In the genomic region with DNA sequence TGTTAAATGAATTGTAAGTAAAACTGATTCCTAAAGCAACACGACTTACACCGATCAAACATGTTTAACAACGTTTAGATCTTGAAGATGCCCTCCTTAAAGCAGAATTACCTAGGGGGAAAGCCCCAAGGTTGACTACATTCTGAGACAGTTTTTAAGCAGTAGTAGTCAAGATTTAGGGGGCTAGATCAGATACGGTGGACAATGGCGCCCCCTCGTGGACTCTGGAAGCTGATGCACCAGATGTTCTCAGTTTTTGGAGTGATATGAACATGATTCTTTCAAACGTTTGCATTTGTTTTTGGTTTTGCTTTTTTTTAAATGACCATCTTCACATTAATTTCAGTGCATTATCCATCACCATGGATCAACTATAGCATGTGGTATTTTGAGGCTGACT, we compare ENCODE assay signal across 10 mouse cellular contexts. TPM values are rescaled to one million over a fixed set of nuclear protein-coding genes. Genes with fewer than 3 reads are reported as not detected.
DNase-seq lines count a peak whose midpoint lies in the region; ATAC-seq and TF ChIP-seq lines count a peak whose summit lies in the region.
"Had no signal": no experiment of that assay in that cellular context is flagged by ENCODE, and none has a peak within 500 bp of the region (broad histone marks: within the 10 kb centered on the region; RNA-seq: fewer than 3 reads in every experiment).

No protein-coding gene starts in this region.

- H3K4me1 ChIP-seq in hindbrain, embryonic 11.5 days (replicated peaks; ENCODE audit: control insufficient read depth, insufficient read depth, low read length): no peaks in the 10 kb centered on the region
- H3K4me1 ChIP-seq in hindbrain, embryonic 13.5 days (replicated peaks): no peaks in the 10 kb centered on the region
- no peaks in the 10 kb centered on the region for H3K4me1 ChIP-seq in embryonic facial prominence, embryonic 10.5 days
- H3K4me1 ChIP-seq in stomach, postnatal 0 days (replicated peaks; ENCODE audit: control insufficient read depth, insufficient read depth): no peaks in the 10 kb centered on the region

- H3K9ac ChIP-seq in hindbrain, embryonic 11.5 days (ENCODE audit: low read depth, low read length): no peak overlapping the region
- H3K9ac ChIP-seq in hindbrain, embryonic 13.5 days: no peak overlapping the region
- H3K9ac ChIP-seq in stomach, postnatal 0 days (ENCODE audit: low read length): no peak overlapping the region
- H3K9ac ChIP-seq: embryonic facial prominence, embryonic 12.5 days had no signal

- 15% methylated on average over 7 of the region's 7 CpGs for WGBS in hindbrain, embryonic 11.5 days
- WGBS in hindbrain, embryonic 13.5 days: 12% methylated on average over 7 of the region's 7 CpGs
- 13% methylated on average over 7 of the region's 7 CpGs for WGBS in embryonic facial prominence, embryonic 10.5 days
- WGBS in stomach, postnatal 0 days: 7% methylated on average over 7 of the region's 7 CpGs

- H3K36me3 ChIP-seq in hindbrain, embryonic 11.5 days (ENCODE audit: control insufficient read depth, insufficient read depth, low read length): no peaks in the 10 kb centered on the region
- H3K36me3 ChIP-seq in hindbrain, embryonic 13.5 days: no peaks in the 10 kb centered on the region
- H3K36me3 ChIP-seq in embryonic facial prominence, embryonic 10.5 days (replicated peaks): no peaks in the 10 kb centered on the region
- no peaks in the 10 kb centered on the region for H3K36me3 ChIP-seq in stomach, postnatal 0 days (ENCODE audit: control insufficient read depth, insufficient read depth, low read length)
- H3K36me3 ChIP-seq: embryonic facial prominence, embryonic 12.5 days had no signal

- no peak for TF ChIP-seq EP300 in stomach, postnatal 0 days (optimal IDR thresholded peaks at IDR 0.05)

- peak; percentile 85 for DNase-seq in hindbrain, embryonic 11.5 days (ENCODE audit: low spot score)
- peak; percentile 21 to 52 for DNase-seq in adrenal gland, postnatal 4 days (ENCODE audit: low spot score in 2 of 2)
- peak; percentile 72 for DNase-seq in embryonic facial prominence, embryonic 10.5 days (ENCODE audit: low spot score)
- peak; percentile 68 to 70 for DNase-seq in left cerebral cortex, postnatal 25 days (ENCODE audit: low spot score in 2 of 2)
- peak; percentile 73 to 76 for DNase-seq in natural killer cell, adult 2 months (ENCODE audit: low spot score in 2 of 2)
- peak; percentile 74 for DNase-seq in stomach, postnatal 0 days (ENCODE audit: low spot score)

- ATAC-seq in hindbrain, embryonic 11.5 days (ENCODE audit: low FRiP score): no peak
- ATAC-seq in hindbrain, embryonic 13.5 days (ENCODE audit: low FRiP score): no peak
- peak; percentile 60 to 71; a peak in 3 of 4 replicates for ATAC-seq in hematopoietic stem cell, adult 5-6 weeks (replicated peaks in 1 of 2; ENCODE audit: insufficient read depth in 1 of 2, low FRiP score in 2 of 2, low TSS enrichment in 1 of 2, low read depth in 1 of 2, poor library complexity in 2 of 2, severe bottlenecking in 2 of 2)
- ATAC-seq in stomach, postnatal 0 days (ENCODE audit: low FRiP score, low TSS enrichment): no peak

- intact Hi-C loops in left cerebral cortex, postnatal 25 days (cut with DNase I): loop anchor here (1.0 to 10.0 kb wide), 4 partner anchors 54 to 432 kb away; a partner anchor contains a TSS

- no peak overlapping the region for H3K4me3 ChIP-seq in hindbrain, embryonic 11.5 days (ENCODE audit: low read depth, low read length)
- no peak overlapping the region for H3K4me3 ChIP-seq in hindbrain, embryonic 13.5 days
- no peak overlapping the region for H3K4me3 ChIP-seq in embryonic facial prominence, embryonic 10.5 days
- H3K4me3 ChIP-seq in stomach, postnatal 0 days (ENCODE audit: low read depth, low read length): no peak overlapping the region
- H3K4me3 ChIP-seq: embryonic facial prominence, embryonic 12.5 days; myocyte had no signal

- no peaks in the 10 kb centered on the region for H3K27me3 ChIP-seq in hindbrain, embryonic 11.5 days (ENCODE audit: control insufficient read depth, insufficient read depth, low read length)
- peaks cover 3% of the 10 kb centered on the region; the same call in 1 of the 2 replicates for H3K27me3 ChIP-seq in hindbrain, embryonic 13.5 days
- no peaks in the 10 kb centered on the region for H3K27me3 ChIP-seq in embryonic facial prominence, embryonic 10.5 days (replicated peaks; ENCODE audit: low read depth, poor library complexity, severe bottlenecking)
- H3K27me3 ChIP-seq in stomach, postnatal 0 days (ENCODE audit: control insufficient read depth, insufficient read depth, low read length): no peaks in the 10 kb centered on the region
- H3K27me3 ChIP-seq: embryonic facial prominence, embryonic 12.5 days had no signal

- TF ChIP-seq CTCF in stomach, postnatal 0 days (IDR thresholded peaks at IDR 0.05; ENCODE audit: low read depth): peak; percentile 91

- H3K9me3 ChIP-seq in hindbrain, embryonic 11.5 days (ENCODE audit: control insufficient read depth, low read length): no peaks in the 10 kb centered on the region
- 0 out of 2 replicates have a peak, but pooled peaks cover 4% of the 10 kb centered on the region for H3K9me3 ChIP-seq in hindbrain, embryonic 13.5 days
- peaks cover 5% of the 10 kb centered on the region; the same call in 1 of the 2 replicates for H3K9me3 ChIP-seq in embryonic facial prominence, embryonic 10.5 days
- no peaks in the 10 kb centered on the region for H3K9me3 ChIP-seq in stomach, postnatal 0 days (ENCODE audit: control insufficient read depth, low read length)
- H3K9me3 ChIP-seq: embryonic facial prominence, embryonic 12.5 days had no signal

- H3K27ac ChIP-seq in hindbrain, embryonic 11.5 days (ENCODE audit: low read depth, low read length): no peak overlapping the region
- H3K27ac ChIP-seq in hindbrain, embryonic 13.5 days: no peak overlapping the region
- H3K27ac ChIP-seq in embryonic facial prominence, embryonic 10.5 days (replicated peaks): no peak overlapping the region
- no peak overlapping the region for H3K27ac ChIP-seq in stomach, postnatal 0 days (replicated peaks)
- H3K27ac ChIP-seq: embryonic facial prominence, embryonic 12.5 days had no signal

- H3K4me2 ChIP-seq in hindbrain, embryonic 11.5 days (replicated peaks; ENCODE audit: low read depth, low read length): no peak overlapping the region
- H3K4me2 ChIP-seq in hindbrain, embryonic 13.5 days: no peak overlapping the region
- H3K4me2 ChIP-seq in stomach, postnatal 0 days (replicated peaks; ENCODE audit: low read depth): no peak overlapping the region
- H3K4me2 ChIP-seq: embryonic facial prominence, embryonic 12.5 days had no signal

RNA-seq across cellular contexts. Expression of a gene that starts 24.8 kb away (rescaled TPM):
- 3.4 and 3.5 TPM in 2 replicates for polyA plus RNA-seq in hindbrain, embryonic 11.5 days (2014; fragmentation: Nextera tagmentation; extraction: Ambion mirVana)
- polyA plus RNA-seq in hindbrain, embryonic 13.5 days (2015; fragmentation: Nextera tagmentation; extraction: Ambion mirVana): 4.6 TPM in 2 replicates
- 1 to 10 TPM; 9.7 to 9.8 TPM for total RNA-seq in adrenal gland, postnatal 4 days (2021)
- polyA plus RNA-seq in embryonic facial prominence, embryonic 10.5 days (2016; fragmentation: Nextera tagmentation; extraction: Ambion mirVana): 2.2 and 3.1 TPM in 2 replicates
- total RNA-seq in hematopoietic stem cell, adult 5-6 weeks (2017): 17.0 and 19.5 TPM in 2 replicates
- 10 to 100 TPM; 12.2 to 13.0 TPM for total RNA-seq in left cerebral cortex, postnatal 25 days (2021)
- 4.4 and 5.0 TPM in 2 replicates for polyA plus RNA-seq in stomach, postnatal 0 days (2015; fragmentation: Nextera tagmentation; extraction: Ambion mirVana)

RNA-seq across cellular contexts. Expression of a gene that starts 51.8 kb away (rescaled TPM):
- 14.8 and 16.6 TPM in 2 replicates for polyA plus RNA-seq in hindbrain, embryonic 11.5 days (2014; fragmentation: Nextera tagmentation; extraction: Ambion mirVana)
- polyA plus RNA-seq in hindbrain, embryonic 13.5 days (2015; fragmentation: Nextera tagmentation; extraction: Ambion mirVana): 79.3 and 83.6 TPM in 2 replicates
- 10 to 100 TPM; 35.8 to 37.7 TPM for total RNA-seq in adrenal gland, postnatal 4 days (2021)
- polyA plus RNA-seq in embryonic facial prominence, embryonic 10.5 days (2016; fragmentation: Nextera tagmentation; extraction: Ambion mirVana): 6.1 and 6.5 TPM in 2 replicates
- 29.9 and 34.1 TPM in 2 replicates for total RNA-seq in hematopoietic stem cell, adult 5-6 weeks (2017)
- 100 to 1,000 TPM; 178 to 182 TPM for total RNA-seq in left cerebral cortex, postnatal 25 days (2021)
- polyA plus RNA-seq in stomach, postnatal 0 days (2015; fragmentation: Nextera tagmentation; extraction: Ambion mirVana): 18.7 and 21.3 TPM in 2 replicates

RNA-seq across cellular contexts. Expression of a gene that starts 58.0 kb away (rescaled TPM):
- polyA plus RNA-seq in hindbrain, embryonic 11.5 days (2014; fragmentation: Nextera tagmentation; extraction: Ambion mirVana): 0.15 and 0.26 TPM in 2 replicates
- 0.18 and 0.23 TPM in 2 replicates for polyA plus RNA-seq in hindbrain, embryonic 13.5 days (2015; fragmentation: Nextera tagmentation; extraction: Ambion mirVana)
- total RNA-seq in adrenal gland, postnatal 4 days (2021): 10 to 100 TPM in 1 of 2 experiments, 1 to 10 TPM in 1; 7.9 to 11.2 TPM
- polyA plus RNA-seq in embryonic facial prominence, embryonic 10.5 days (2016; fragmentation: Nextera tagmentation; extraction: Ambion mirVana): 0.11 and 0.39 TPM in 2 replicates
- 14.0 and 16.1 TPM in 2 replicates for total RNA-seq in hematopoietic stem cell, adult 5-6 weeks (2017)
- 1 to 10 TPM; 3.4 to 4.1 TPM for total RNA-seq in left cerebral cortex, postnatal 25 days (2021)
- 3.7 and 4.8 TPM in 2 replicates for polyA plus RNA-seq in stomach, postnatal 0 days (2015; fragmentation: Nextera tagmentation; extraction: Ambion mirVana)

Comparison
In these comparisons a context has a peak if more than half of its experiments do, and no peak if none do; other contexts are left out.
1. ATAC-seq: peak in hematopoietic stem cell, adult 5-6 weeks (2 of 2); none in hindbrain, embryonic 11.5 days (single experiment), hindbrain, embryonic 13.5 days (single experiment) and stomach, postnatal 0 days (single experiment).
2. Peak in every context shown above with its lines, with median percentiles within 50 percentile points of each other: DNase-seq.